Mouse (Mus musculus) spleen, adult 2 months (tissue): ENCODE measurements around the gene Smco4. TPM values are rescaled to one million over a fixed set of nuclear protein-coding genes. Genes with fewer than 3 reads are reported as not detected.

Experiments
- DNase-seq, 2 experiments: peaks; one replicate each; pipeline versions ENCODE4 v3.0.0 to v3.0.0-alpha.2; 2012 to 2021; ENCODE audit warnings: low spot score in 2 of 2, low read depth in 1 of 2
- H3K27ac ChIP-seq: fragments of 200-500 bp; 2 replicates; pipeline ENCODE4 v1.5.1; 2012; ENCODE audit warnings: low read length, inconsistent platforms; ENCODE audit not compliant: insufficient read depth
- H3K27me3 ChIP-seq: fragments of 200-500 bp; 2 replicates; pipeline ENCODE4 v1.6.1; 2012; ENCODE audit warnings: mild to moderate bottlenecking, moderate library complexity, low read length, inconsistent platforms; ENCODE audit not compliant: control insufficient read depth, insufficient read depth
- H3K36me3 ChIP-seq: fragments of 200-500 bp; 2 replicates; pipeline ENCODE4 v1.6.1; 2012; ENCODE audit warnings: mild to moderate bottlenecking, low read length, inconsistent platforms; ENCODE audit not compliant: control insufficient read depth, insufficient read depth
- H3K4me1 ChIP-seq: fragments of 200-500 bp; 2 replicates; pipeline ENCODE4 v1.6.1; 2011; ENCODE audit warnings: inconsistent platforms; ENCODE audit not compliant: control insufficient read depth, insufficient read depth, insufficient read length
- H3K4me3 ChIP-seq: fragments of 200-500 bp; 2 replicates; pipeline ENCODE4 v1.5.1; 2011; ENCODE audit warnings: mild to moderate bottlenecking, inconsistent platforms; ENCODE audit not compliant: insufficient read depth, insufficient read length; ENCODE audit errors: extremely low read depth
- CTCF ChIP-seq: fragments of 200-500 bp; IDR thresholded peaks from 2 replicates; pipeline ENCODE4 v1.5.1; 2011; ENCODE audit warnings: mild to moderate bottlenecking, inconsistent platforms; ENCODE audit not compliant: insufficient read depth, insufficient read length, insufficient replicate concordance; ENCODE audit errors: extremely low read depth
- POLR2A ChIP-seq: fragments of 200-500 bp; IDR thresholded peaks from 2 replicates; pipeline ENCODE4 v1.6.1; 2011; ENCODE audit warnings: low read depth, low read length, inconsistent platforms
- WGBS: fragments of 180-500 bp; shearing (Covaris S2); methylation state at CpG from one replicate; pipeline ENCODE4 v1.1.7; 2018; 5-methylcytosine and 5-hydroxymethylcytosine counted together
- polyA plus RNA-seq: library from polyadenylated mRNA; depleted of rRNA; stranded (reverse); fragments of >200 nt; gene quantifications from 2 replicates; pipeline ENCODE4 v1.2.3, GENCODE M21; 2012

The Smco4 gene
- polyA plus RNA-seq, 1 experiment, result 8.0 TPM

GRCm38 (mm10) chr9:15551933-15552851 lies 59.0 kb downstream of the Smco4 start:
- no peak overlapping the region for H3K27ac ChIP-seq
- H3K36me3 ChIP-seq, result no peaks in the 10 kb centered on the region
- TF ChIP-seq POLR2A (no peak), CTCF (no peak)
- no peaks in the 10 kb centered on the region for H3K27me3 ChIP-seq
- no peak overlapping the region for H3K4me3 ChIP-seq
- DNase-seq, result no peak
- WGBS, result 89% methylated on average over 15 of the region's 15 CpGs
- H3K4me1 ChIP-seq, result peaks cover 8% of the 10 kb centered on the region; the same call in 1 of the 2 replicates

- H3K4me1 ChIP-seq, result peaks cover 8% of the 10 kb centered on the region; the same call in 1 of the 2 replicates
- H3K4me3 ChIP-seq, result no peak overlapping the region
- no peak for DNase-seq
- WGBS, result 89% methylated on average over 8 of the region's 8 CpGs
- H3K27ac ChIP-seq, result no peak overlapping the region
- no peaks in the 10 kb centered on the region for H3K27me3 ChIP-seq
- H3K36me3 ChIP-seq, result no peaks in the 10 kb centered on the region
- TF ChIP-seq POLR2A (no peak), CTCF (no peak)
These were observed 60.1 kb downstream of the Smco4 start for GRCm38 (mm10) chr9:15553322-15553721.

GRCm38 (mm10) chr9:15560451-15560850 lies 67.2 kb downstream of the Smco4 start:
- 90% methylated on average over 3 of the region's 3 CpGs for WGBS
- no peaks in the 10 kb centered on the region for H3K36me3 ChIP-seq
- no peak overlapping the region for H3K27ac ChIP-seq
- H3K4me1 ChIP-seq, result no peaks in the 10 kb centered on the region
- no peak overlapping the region for H3K4me3 ChIP-seq
- H3K27me3 ChIP-seq, result no peaks in the 10 kb centered on the region
- TF ChIP-seq POLR2A (no peak), CTCF (no peak)
- no peak for DNase-seq

- Histone ChIP-seq H3K4me1 (no peaks in the 10 kb centered on the region), H3K27ac (no peak overlapping the region), H3K27me3 (no peaks in the 10 kb centered on the region), H3K4me3 (no peak overlapping the region), H3K36me3 (no peaks in the 10 kb centered on the region)
- DNase-seq, result no peak
- WGBS, result 85% methylated on average over 7 of the region's 7 CpGs
- no peak for TF ChIP-seq POLR2A
- no peak for TF ChIP-seq CTCF
These were observed 69.1 kb downstream of the Smco4 start for GRCm38 (mm10) chr9:15562353-15562752.

- 88% methylated on average over 13 of the region's 13 CpGs for WGBS
- Histone ChIP-seq H3K27me3 (no peaks in the 10 kb centered on the region), H3K36me3 (no peaks in the 10 kb centered on the region), H3K4me3 (no peak overlapping the region), H3K27ac (no peak overlapping the region), H3K4me1 (no peaks in the 10 kb centered on the region)
- TF ChIP-seq CTCF (no peak), POLR2A (no peak)
- DNase-seq, result no peak
These were observed 81.7 kb downstream of the Smco4 start for GRCm38 (mm10) chr9:15574750-15575454.

- H3K4me1 ChIP-seq, result no peaks in the 10 kb centered on the region
- H3K4me3 ChIP-seq, result no peak overlapping the region
- TF ChIP-seq CTCF (no peak), POLR2A (no peak)
- WGBS, result 51% methylated on average over 1 of the region's 1 CpGs
- H3K27ac ChIP-seq, result no peak overlapping the region
- H3K36me3 ChIP-seq, result no peaks in the 10 kb centered on the region
- no peaks in the 10 kb centered on the region for H3K27me3 ChIP-seq
- no peak for DNase-seq
These were observed 85.2 kb downstream of the Smco4 start for GRCm38 (mm10) chr9:15578427-15578826.
